Mouse (Mus musculus): ENCODE measurements around the gene Btnl1. TPM values are rescaled to one million over a fixed set of nuclear protein-coding genes. Genes with fewer than 3 reads are reported as not detected.

The Btnl1 gene
- polyA plus RNA-seq, 1 experiment from 2014 or later, result not detected

GRCm38 (mm10) chr17:34398058-34398710 lies 21.3 kb downstream of the Btnl1 start:
- no peaks in the 10 kb centered on the region for H3K27me3 ChIP-seq (replicated peaks; ENCODE audit: control insufficient read depth, insufficient read depth, low read length)
- H3K27ac ChIP-seq (ENCODE audit: low read depth, low read length), result peak overlapping the region; percentile 99
- peak; percentile 86 for ATAC-seq
- H3K4me3 ChIP-seq (ENCODE audit: low read length), result peak overlapping the region; percentile 66
- 10% methylated on average over 9 of the region's 9 CpGs for WGBS
- H3K4me1 ChIP-seq (ENCODE audit: control insufficient read depth, insufficient read depth, low read depth, low read length), result peaks cover 3% of the 10 kb centered on the region; the same call in 1 of the 2 replicates
- peak overlapping the region; percentile 77 for H3K4me2 ChIP-seq (ENCODE audit: low read length)
- H3K9ac ChIP-seq (ENCODE audit: low read depth, low read length), result no peak overlapping the region; the same call in 1 of the 2 replicates
- no peaks in the 10 kb centered on the region for H3K36me3 ChIP-seq (ENCODE audit: control insufficient read depth, insufficient read depth, low read length)
- H3K9me3 ChIP-seq (ENCODE audit: control insufficient read depth, low read length), result no peaks in the 10 kb centered on the region

DNA sequence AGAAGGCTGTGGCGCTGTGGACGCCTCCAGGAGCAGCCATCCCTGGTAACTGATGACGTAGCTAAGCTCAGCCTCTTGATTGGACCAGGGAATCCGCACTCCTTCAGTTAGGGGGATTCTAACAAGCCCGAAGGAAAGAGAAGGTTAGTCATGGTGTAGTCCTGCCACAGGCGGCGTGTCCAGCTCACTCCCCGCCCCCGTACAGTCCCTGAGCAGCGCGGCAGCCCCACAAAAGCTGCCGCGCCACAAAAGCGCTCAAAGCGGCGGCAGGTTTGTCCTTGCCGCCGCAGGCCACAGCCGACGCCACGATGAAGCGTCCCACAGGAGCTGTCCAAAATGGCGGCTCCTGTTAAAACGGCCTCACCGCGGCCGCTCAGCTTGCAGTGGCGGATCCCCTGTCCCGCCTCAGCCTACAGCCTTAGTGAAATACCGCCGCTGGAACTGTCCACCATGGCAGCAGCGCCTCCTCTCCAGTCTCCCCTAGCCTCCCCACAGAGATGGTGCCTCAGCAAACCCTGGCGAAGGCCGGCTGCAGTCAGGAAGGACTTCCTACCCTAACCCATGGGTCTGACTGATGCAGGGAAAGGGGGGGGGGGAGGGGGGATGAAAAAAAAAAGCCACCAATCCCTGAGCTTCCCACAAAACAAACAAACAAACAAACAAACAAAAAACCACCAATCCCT lies 21.9 kb downstream of the Btnl1 start, which contains the start of gene BC051142:
Gene BC051142, plus strand, starts transcription at position 110 of the 683 bp plus-strand sequence.
- Histone ChIP-seq H3K27ac (ENCODE audit: low read depth, low read length) (peak within 1 kb of the TSS; percentile 99), H3K9me3 (ENCODE audit: control insufficient read depth, low read length) (no peaks in the 10 kb centered on the region), H3K36me3 (ENCODE audit: control insufficient read depth, insufficient read depth, low read length) (no peaks in the 10 kb centered on the region), H3K4me3 (ENCODE audit: low read length) (peak within 1 kb of the TSS; percentile 66), H3K9ac (ENCODE audit: low read depth, low read length) (peak within 1 kb of the TSS; percentile 86), H3K4me2 (ENCODE audit: low read length) (peak within 1 kb of the TSS; percentile 77), H3K27me3 (replicated peaks; ENCODE audit: control insufficient read depth, insufficient read depth, low read length) (no peaks in the 10 kb centered on the region), H3K4me1 (ENCODE audit: control insufficient read depth, insufficient read depth, low read depth, low read length) (peaks cover 3% of the 10 kb centered on the region; the same call in 1 of the 2 replicates)
- peak; percentile 98 for ATAC-seq
- 11% methylated on average over 34 of the region's 34 CpGs for WGBS

DNA sequence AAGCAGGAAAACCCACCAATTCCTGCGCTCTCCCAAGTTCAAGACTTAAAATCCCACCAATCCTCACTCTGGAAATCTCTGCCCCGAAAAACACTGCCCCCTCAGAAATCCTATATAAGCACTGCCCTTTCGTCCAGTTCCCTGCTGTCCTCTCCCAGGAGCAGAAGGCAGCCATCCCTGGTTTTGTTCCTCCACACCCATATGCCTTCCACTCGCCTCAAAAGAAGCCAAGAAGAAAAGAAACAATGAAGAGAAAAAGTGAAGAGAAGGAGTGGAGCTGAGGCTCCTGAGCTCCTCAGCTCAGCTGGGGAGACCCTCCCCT lies 22.4 kb downstream of the Btnl1 start:
- no peaks in the 10 kb centered on the region for H3K27me3 ChIP-seq (replicated peaks; ENCODE audit: control insufficient read depth, insufficient read depth, low read length)
- no peaks in the 10 kb centered on the region for H3K9me3 ChIP-seq (ENCODE audit: control insufficient read depth, low read length)
- H3K9ac ChIP-seq (ENCODE audit: low read depth, low read length), result 0 out of 2 replicates have a peak overlapping the region, but pooled peaks have one; percentile 22
- H3K36me3 ChIP-seq (ENCODE audit: control insufficient read depth, insufficient read depth, low read length), result no peaks in the 10 kb centered on the region
- H3K4me1 ChIP-seq (ENCODE audit: control insufficient read depth, insufficient read depth, low read depth, low read length), result peaks cover 3% of the 10 kb centered on the region; the same call in 1 of the 2 replicates
- peak overlapping the region; percentile 66 for H3K4me3 ChIP-seq (ENCODE audit: low read length)
- no peak for ATAC-seq
- peak overlapping the region; percentile 77 for H3K4me2 ChIP-seq (ENCODE audit: low read length)
- H3K27ac ChIP-seq (ENCODE audit: low read depth, low read length), result peak overlapping the region; percentile 99
- 44% methylated on average over 4 of the region's 4 CpGs for WGBS

- no peak overlapping the region for H3K4me3 ChIP-seq (ENCODE audit: low read length)
- H3K27ac ChIP-seq (ENCODE audit: low read depth, low read length), result no peak overlapping the region
- H3K9ac ChIP-seq (ENCODE audit: low read depth, low read length), result no peak overlapping the region
- no peaks in the 10 kb centered on the region for H3K9me3 ChIP-seq (ENCODE audit: control insufficient read depth, low read length)
- peak; percentile 88 for ATAC-seq
- H3K27me3 ChIP-seq (replicated peaks; ENCODE audit: control insufficient read depth, insufficient read depth, low read length), result no peaks in the 10 kb centered on the region
- no peak overlapping the region for H3K4me2 ChIP-seq (ENCODE audit: low read length)
- no peaks in the 10 kb centered on the region for H3K4me1 ChIP-seq (ENCODE audit: control insufficient read depth, insufficient read depth, low read depth, low read length)
- H3K36me3 ChIP-seq (ENCODE audit: control insufficient read depth, insufficient read depth, low read length), result no peaks in the 10 kb centered on the region
- WGBS, result 22% methylated on average over 6 of the region's 6 CpGs
These were observed 34.2 kb downstream of the Btnl1 start for GRCm38 (mm10) chr17:34411117-34411516.

- no peaks in the 10 kb centered on the region for H3K36me3 ChIP-seq (ENCODE audit: control insufficient read depth, insufficient read depth, low read length)
- H3K4me3 ChIP-seq (ENCODE audit: low read length), result no peak overlapping the region
- WGBS, result 73% methylated on average over 7 of the region's 7 CpGs
- H3K27ac ChIP-seq (ENCODE audit: low read depth, low read length), result no peak overlapping the region
- H3K4me2 ChIP-seq (ENCODE audit: low read length), result no peak overlapping the region
- no peaks in the 10 kb centered on the region for H3K4me1 ChIP-seq (ENCODE audit: control insufficient read depth, insufficient read depth, low read depth, low read length)
- H3K9me3 ChIP-seq (ENCODE audit: control insufficient read depth, low read length), result no peaks in the 10 kb centered on the region
- H3K9ac ChIP-seq (ENCODE audit: low read depth, low read length), result no peak overlapping the region
- no peak for ATAC-seq
- H3K27me3 ChIP-seq (replicated peaks; ENCODE audit: control insufficient read depth, insufficient read depth, low read length), result no peaks in the 10 kb centered on the region
These were observed 43.1 kb downstream of the Btnl1 start for GRCm38 (mm10) chr17:34420014-34420413.

- Histone ChIP-seq H3K4me3 (ENCODE audit: low read length) (no peak overlapping the region), H3K27ac (ENCODE audit: low read depth, low read length) (no peak overlapping the region), H3K9me3 (ENCODE audit: control insufficient read depth, low read length) (no peaks in the 10 kb centered on the region), H3K4me2 (ENCODE audit: low read length) (no peak overlapping the region), H3K4me1 (ENCODE audit: control insufficient read depth, insufficient read depth, low read depth, low read length) (no peaks in the 10 kb centered on the region), H3K27me3 (replicated peaks; ENCODE audit: control insufficient read depth, insufficient read depth, low read length) (no peaks in the 10 kb centered on the region), H3K36me3 (ENCODE audit: control insufficient read depth, insufficient read depth, low read length) (no peaks in the 10 kb centered on the region), H3K9ac (ENCODE audit: low read depth, low read length) (no peak overlapping the region)
- no peak for ATAC-seq
These were observed 50.7 kb downstream of the Btnl1 start for GRCm38 (mm10) chr17:34427597-34427996.

Other genes starting within 250 kb of the Btnl1 start
- gene H2-DMb2, start 233.8 kb upstream of the Btnl1 start, polyA plus RNA-seq (2015; fragmentation: Nextera tagmentation; extraction: Ambion mirVana), result 0.25 and 0.28 TPM in 2 replicates
- 0.68 and 1.5 TPM in 2 replicates for gene H2-DMb1, start 224.1 kb upstream of the Btnl1 start, polyA plus RNA-seq (2015; fragmentation: Nextera tagmentation; extraction: Ambion mirVana)
- gene Tap1, start 189.6 kb upstream of the Btnl1 start, polyA plus RNA-seq (2015; fragmentation: Nextera tagmentation; extraction: Ambion mirVana), result 4.6 and 6.1 TPM in 2 replicates
- 1.8 and 2.2 TPM in 2 replicates for gene Psmb9, start 189.4 kb upstream of the Btnl1 start, polyA plus RNA-seq (2015; fragmentation: Nextera tagmentation; extraction: Ambion mirVana)
- 3.0 and 4.1 TPM in 2 replicates for gene Psmb8, start 179.4 kb upstream of the Btnl1 start, polyA plus RNA-seq (2015; fragmentation: Nextera tagmentation; extraction: Ambion mirVana)
- gene Tap2, start 173.6 kb upstream of the Btnl1 start, polyA plus RNA-seq (2015; fragmentation: Nextera tagmentation; extraction: Ambion mirVana), result 2.9 and 3.2 TPM in 2 replicates
- gene H2-Ob, start 138.2 kb upstream of the Btnl1 start, polyA plus RNA-seq (2015; fragmentation: Nextera tagmentation; extraction: Ambion mirVana), result 0.16 and 0.33 TPM in 2 replicates
- 1.7 and 2.3 TPM in 2 replicates for gene H2-Ab1, start 119.4 kb upstream of the Btnl1 start, polyA plus RNA-seq (2015; fragmentation: Nextera tagmentation; extraction: Ambion mirVana)
- gene H2-Aa, start 89.3 kb upstream of the Btnl1 start, polyA plus RNA-seq (2015; fragmentation: Nextera tagmentation; extraction: Ambion mirVana), result 0.59 and 0.80 TPM in 2 replicates
- 3.5 and 4.3 TPM in 2 replicates for gene H2-Eb1, start 71.3 kb upstream of the Btnl1 start, polyA plus RNA-seq (2015; fragmentation: Nextera tagmentation; extraction: Ambion mirVana)
- 0.25 and 0.31 TPM in 2 replicates for gene H2-Eb2, start 51.5 kb upstream of the Btnl1 start, polyA plus RNA-seq (2015; fragmentation: Nextera tagmentation; extraction: Ambion mirVana)
- not detected in 2 replicates for gene Btnl2, start 22.3 kb upstream of the Btnl1 start, polyA plus RNA-seq (2015; fragmentation: Nextera tagmentation; extraction: Ambion mirVana)
- 3.7 and 4.5 TPM in 2 replicates for gene BC051142, start 21.7 kb downstream of the Btnl1 start, polyA plus RNA-seq (2015; fragmentation: Nextera tagmentation; extraction: Ambion mirVana)
- not detected in 2 replicates for gene Btnl4, start 100.2 kb downstream of the Btnl1 start, polyA plus RNA-seq (2015; fragmentation: Nextera tagmentation; extraction: Ambion mirVana)
- not detected in 2 replicates for gene Btnl6, start 140.2 kb downstream of the Btnl1 start, polyA plus RNA-seq (2015; fragmentation: Nextera tagmentation; extraction: Ambion mirVana)
- 6.1 and 6.4 TPM in 2 replicates for gene Notch4, start 187.1 kb downstream of the Btnl1 start, polyA plus RNA-seq (2015; fragmentation: Nextera tagmentation; extraction: Ambion mirVana)
- gene Gpsm3, start 212.7 kb downstream of the Btnl1 start, polyA plus RNA-seq (2015; fragmentation: Nextera tagmentation; extraction: Ambion mirVana), result 3.4 and 4.9 TPM in 2 replicates
- gene Pbx2, start 214.1 kb downstream of the Btnl1 start, polyA plus RNA-seq (2015; fragmentation: Nextera tagmentation; extraction: Ambion mirVana), result 7.3 and 8.3 TPM in 2 replicates
- 1.3 and 1.6 TPM in 2 replicates for gene Ager, start 220.7 kb downstream of the Btnl1 start, polyA plus RNA-seq (2015; fragmentation: Nextera tagmentation; extraction: Ambion mirVana)
- 281 and 296 TPM in 2 replicates for gene Rnf5, start 226.6 kb downstream of the Btnl1 start, polyA plus RNA-seq (2015; fragmentation: Nextera tagmentation; extraction: Ambion mirVana)
- gene Agpat1, start 227.1 kb downstream of the Btnl1 start, polyA plus RNA-seq (2015; fragmentation: Nextera tagmentation; extraction: Ambion mirVana), result 122 and 128 TPM in 2 replicates
- 8.3 and 9.5 TPM in 2 replicates for gene Egfl8, start 238.8 kb downstream of the Btnl1 start, polyA plus RNA-seq (2015; fragmentation: Nextera tagmentation; extraction: Ambion mirVana)